Mouse (Mus musculus): ENCODE data around the gene Cdip1. TPM values are rescaled to one million over a fixed set of nuclear protein-coding genes. Genes with fewer than 3 reads are reported as not detected.
"Not testable (repeated sequence)": the region's sequence is repeated elsewhere in the genome, so short reads cannot be mapped to it uniquely, and the experiment has no call there.

Cdip1 gene
- 100 to 1,000 TPM; 188 to 191 TPM for total RNA-seq (2021)
- long read RNA-seq, experiment 1, full-length matches to known transcripts = 182 of 243 reads
- long read RNA-seq, experiment 1, partial matches to known transcripts = 11 of 243 reads
- long read RNA-seq, experiment 1, other reads (novel, unspliced or antisense) = 50 of 243 reads
- long read RNA-seq, experiment 2, full-length matches to known transcripts = 209 of 287 reads
- long read RNA-seq, experiment 2, partial matches to known transcripts = 12 of 287 reads
- long read RNA-seq, experiment 2, other reads (novel, unspliced or antisense) = 66 of 287 reads

- DNase-seq (ENCODE audit: low spot score in 2 of 2) = peak; percentile 96 to 98
These were observed at the start of gene Cdip1 for GRCm38 (mm10) chr16:4789810-4790559. TSS of gene Cdip1 (minus strand) at chr16:4790292.

GRCm38 (mm10) chr16:4839552-4839951, 49.5 kb upstream of the Cdip1 start:
- no peak for DNase-seq (ENCODE audit: low spot score in 2 of 2)

- no peak for DNase-seq (ENCODE audit: low spot score in 2 of 2)
These were observed 47.5 kb upstream of the Cdip1 start for GRCm38 (mm10) chr16:4837631-4838030.

- no peak for DNase-seq (ENCODE audit: low spot score in 2 of 2)
These were observed 45.1 kb upstream of the Cdip1 start, which contains the start of gene 4930562C15Rik for GRCm38 (mm10) chr16:4835191-4835590. TSS of gene 4930562C15Rik (plus strand) at chr16:4835416.

- peak; percentile 11 to 42 for DNase-seq (ENCODE audit: low spot score in 2 of 2)
These were observed 43.8 kb upstream of the Cdip1 start for GRCm38 (mm10) chr16:4833858-4834257.

- DNase-seq (ENCODE audit: low spot score in 2 of 2) = peak; percentile 8 to 20
These were observed 41.7 kb upstream of the Cdip1 start for GRCm38 (mm10) chr16:4831650-4832419.

GRCm38 (mm10) chr16:4829271-4829900, 39.3 kb upstream of the Cdip1 start:
- DNase-seq (ENCODE audit: low spot score in 2 of 2) = no peak

- no peak for DNase-seq (ENCODE audit: low spot score in 2 of 2)
These were observed 37.5 kb upstream of the Cdip1 start for GRCm38 (mm10) chr16:4827639-4828038.

- DNase-seq (ENCODE audit: low spot score in 2 of 2) = not testable (repeated sequence)
These were observed 34.4 kb upstream of the Cdip1 start for GRCm38 (mm10) chr16:4824466-4824865.

GRCm38 (mm10) chr16:4818349-4818748, 28.3 kb upstream of the Cdip1 start:
- no peak for DNase-seq (ENCODE audit: low spot score in 2 of 2)

GRCm38 (mm10) chr16:4796631-4797030, 6.5 kb upstream of the Cdip1 start:
- no peak for DNase-seq (ENCODE audit: low spot score in 2 of 2)

GRCm38 (mm10) chr16:4791332-4791731, 1.2 kb upstream of the Cdip1 start:
- no peak for DNase-seq (ENCODE audit: low spot score in 2 of 2)

- DNase-seq (ENCODE audit: low spot score in 2 of 2) = no peak
These were observed 752 bp downstream of the Cdip1 start for GRCm38 (mm10) chr16:4789311-4789768.

GRCm38 (mm10) chr16:4788176-4788575, 1.9 kb downstream of the Cdip1 start:
- DNase-seq (ENCODE audit: low spot score in 2 of 2) = peak in 1 of 2 experiments; percentile 22

GRCm38 (mm10) chr16:4785706-4786105, 4.4 kb downstream of the Cdip1 start:
- no peak for DNase-seq (ENCODE audit: low spot score in 2 of 2)

- no peak for DNase-seq (ENCODE audit: low spot score in 2 of 2)
These were observed 7.6 kb downstream of the Cdip1 start for GRCm38 (mm10) chr16:4782515-4782914.

GRCm38 (mm10) chr16:4781524-4782196, 8.4 kb downstream of the Cdip1 start:
- peak; percentile 59 to 75 for DNase-seq (ENCODE audit: low spot score in 2 of 2)

GRCm38 (mm10) chr16:4778940-4779339, 11.2 kb downstream of the Cdip1 start:
- no peak for DNase-seq (ENCODE audit: low spot score in 2 of 2)

- DNase-seq (ENCODE audit: low spot score in 2 of 2) = no peak
These were observed 12.0 kb downstream of the Cdip1 start for GRCm38 (mm10) chr16:4777905-4778609.

Data from layer of hippocampus, postnatal 14 days (tissue).